Mouse (Mus musculus): ENCODE results near the gene Spag7.

Gene Spag7

DNA sequence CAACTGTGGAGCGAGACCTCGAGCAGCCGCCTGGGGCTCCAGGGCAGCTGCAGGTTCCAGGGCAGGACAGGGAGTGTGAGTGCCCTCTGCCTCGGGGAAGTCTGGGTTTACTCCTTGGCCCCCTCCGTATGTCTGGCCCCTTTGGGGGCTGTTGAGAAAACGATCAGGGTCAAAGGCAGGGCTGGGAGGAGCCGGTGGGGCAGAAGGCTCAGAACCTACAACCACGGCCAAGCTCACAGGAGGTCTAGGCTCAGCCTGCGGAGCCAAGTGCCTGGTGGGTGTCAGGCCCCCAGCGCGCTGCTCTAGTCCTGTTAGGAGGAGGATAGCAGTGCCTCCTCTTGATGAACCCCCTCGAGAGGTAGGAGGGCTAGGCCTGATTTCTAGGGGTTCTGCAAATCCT is 12.0 kb upstream of the Spag7 start:
- DNase-seq (ENCODE audit: low spot score) = no peak

DNA sequence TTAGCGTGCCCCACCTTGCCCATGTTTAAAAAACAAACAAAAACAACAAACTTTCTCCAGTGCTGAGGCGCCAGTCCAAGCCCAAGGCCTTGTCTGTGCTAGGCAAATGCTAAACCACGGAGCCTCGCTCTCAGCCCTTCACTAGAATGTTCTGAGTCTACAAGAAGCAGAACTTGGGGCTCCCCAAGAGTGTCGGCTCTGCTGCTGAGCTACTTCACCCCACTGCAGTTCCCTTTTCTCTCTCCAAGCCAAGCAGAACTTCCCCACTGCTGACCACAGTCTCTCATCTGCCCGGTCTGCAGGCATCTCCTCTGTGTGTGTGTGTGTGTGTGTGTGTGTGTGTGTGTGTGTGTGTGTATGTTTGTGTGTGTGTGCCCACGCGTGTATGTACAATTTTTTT is 10.7 kb upstream of the Spag7 start:
- DNase-seq (ENCODE audit: low spot score) = no peak

DNA sequence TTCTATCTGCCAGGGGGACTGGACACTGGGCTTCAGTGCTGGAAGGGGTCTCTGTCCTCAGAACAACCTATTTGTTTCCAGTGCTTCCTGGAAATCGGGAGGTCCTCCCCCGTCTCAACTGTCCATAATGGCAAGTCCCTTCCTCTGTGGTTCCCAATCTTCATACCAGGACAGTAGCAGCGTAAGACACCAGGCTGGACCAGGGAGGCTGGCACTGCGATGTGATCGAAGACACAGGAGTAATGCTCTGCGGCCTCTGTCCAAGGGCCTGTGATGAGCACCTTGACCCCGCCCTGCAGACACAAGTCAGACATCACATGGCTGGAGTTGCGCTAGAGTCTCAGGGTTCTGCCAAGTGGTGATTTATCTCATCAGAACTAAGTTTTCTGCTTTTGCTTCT is 10.1 kb upstream of the Spag7 start:
- no peak for DNase-seq (ENCODE audit: low spot score)

DNA sequence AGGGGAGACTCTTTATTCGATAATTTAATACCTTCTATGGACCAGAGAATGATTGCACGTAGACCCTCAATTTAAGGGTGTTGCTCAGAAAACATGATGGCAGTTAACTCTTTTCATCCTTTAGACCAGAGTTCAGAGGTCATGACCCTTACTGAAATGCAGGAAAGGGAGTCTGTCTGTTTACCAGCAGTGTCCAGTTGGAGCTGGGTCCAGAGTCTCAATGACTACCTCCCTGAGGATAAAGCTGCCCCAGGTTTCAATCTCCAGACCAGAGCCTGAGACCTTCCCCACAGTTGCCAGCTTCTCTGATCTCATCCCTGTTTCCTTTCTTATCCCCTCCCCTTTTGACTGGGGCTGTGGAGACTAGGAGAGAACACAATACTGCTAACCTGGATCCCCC is 9.4 kb upstream of the Spag7 start:
- no peak for DNase-seq (ENCODE audit: low spot score)

DNA sequence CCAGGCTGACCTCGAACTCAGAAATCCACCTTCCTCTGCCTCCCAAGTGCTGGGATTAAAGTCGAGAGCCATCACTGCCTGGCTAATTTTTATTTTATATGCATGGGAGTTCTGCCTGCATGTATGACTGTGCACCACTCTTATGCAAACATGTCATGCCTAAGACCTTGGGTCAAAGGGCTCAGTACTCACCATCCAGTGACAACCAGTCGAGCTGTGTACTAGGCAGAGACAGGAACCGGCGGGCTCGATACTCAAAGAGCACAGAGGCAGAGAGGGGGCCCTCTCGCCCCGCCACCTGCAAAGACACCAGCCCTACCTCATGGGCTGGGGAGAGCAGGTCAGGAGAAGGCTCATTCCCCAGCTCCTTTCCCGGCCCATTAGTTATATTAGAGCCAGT is 8.9 kb upstream of the Spag7 start:
- DNase-seq (ENCODE audit: low spot score) = no peak

DNA sequence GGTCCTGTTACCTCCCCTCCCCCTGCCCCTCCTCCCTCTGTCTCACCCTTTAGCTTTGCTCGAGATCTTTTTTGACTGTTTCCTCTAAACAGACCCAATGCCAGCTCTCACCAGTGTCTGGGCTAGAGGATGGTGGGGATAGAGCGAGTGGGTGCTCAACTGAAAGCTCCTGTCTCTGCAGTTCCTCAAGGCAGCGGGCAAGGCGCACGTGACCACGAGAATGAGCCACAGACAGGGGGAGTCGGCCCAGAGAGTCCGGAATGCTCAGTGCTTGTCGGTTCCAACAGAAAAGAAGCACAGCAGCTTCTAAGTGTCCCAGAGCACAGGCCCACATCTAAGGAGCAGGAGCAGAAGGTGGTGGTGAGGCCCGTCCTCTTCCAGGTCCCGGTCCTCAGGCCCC is 5.3 kb upstream of the Spag7 start:
- no peak for DNase-seq (ENCODE audit: low spot score)

DNA sequence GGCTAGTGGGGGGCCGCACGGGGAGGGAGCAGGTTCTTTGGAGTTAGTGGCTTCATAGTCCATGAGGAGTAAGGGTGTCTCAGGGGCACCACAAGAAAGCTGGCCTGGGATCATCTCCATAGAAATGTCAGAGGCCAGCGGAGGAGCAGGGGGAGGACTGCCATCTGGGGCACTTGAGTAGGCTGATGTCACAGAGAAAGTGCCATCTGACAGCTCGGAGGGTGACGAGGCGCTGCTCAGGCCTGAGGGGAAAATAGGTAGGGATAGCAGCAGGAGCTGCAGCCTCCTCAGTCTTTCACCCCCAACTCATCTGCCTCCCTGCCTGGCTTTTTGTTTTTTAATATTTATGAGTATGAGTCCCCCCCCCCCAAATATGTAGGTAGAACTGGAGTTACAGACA is 4.8 kb upstream of the Spag7 start:
- DNase-seq (ENCODE audit: low spot score) = no peak

DNA sequence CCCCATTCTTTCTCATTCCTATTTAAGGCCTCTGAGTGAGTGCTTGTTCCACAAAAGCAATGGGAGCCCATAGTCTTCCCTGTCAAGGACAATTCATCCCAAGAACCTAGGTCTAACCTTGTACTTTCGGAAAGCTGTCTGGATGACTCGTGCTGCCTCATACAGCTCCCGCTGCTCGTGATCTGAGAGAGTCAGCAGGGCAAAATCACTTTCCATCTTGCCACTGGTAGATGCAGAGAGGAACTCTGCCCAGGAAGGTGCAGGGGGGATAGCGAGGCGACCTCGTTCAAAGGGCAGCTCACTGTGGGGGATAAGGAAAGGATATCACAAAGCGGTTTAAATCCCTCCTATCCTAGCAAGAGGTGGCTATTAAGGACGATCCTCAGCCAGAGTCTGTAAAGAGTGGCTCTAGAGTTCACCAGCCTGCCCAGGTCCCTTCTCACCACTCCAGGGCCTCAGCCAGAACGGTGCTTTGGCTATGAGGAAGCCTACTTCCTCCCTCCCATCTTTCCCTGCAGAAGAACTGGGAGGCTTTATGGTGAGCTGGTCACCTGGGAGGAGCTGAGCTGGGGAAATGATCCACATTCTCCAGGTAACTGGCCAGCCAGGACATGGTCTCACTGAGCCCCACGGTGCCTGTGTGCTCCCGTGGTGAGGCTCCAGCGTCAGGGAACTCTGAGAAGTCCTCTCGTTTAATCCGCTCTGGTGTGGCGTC is 2.3 kb upstream of the Spag7 start:
- DNase-seq (ENCODE audit: low spot score) = no peak

DNA sequence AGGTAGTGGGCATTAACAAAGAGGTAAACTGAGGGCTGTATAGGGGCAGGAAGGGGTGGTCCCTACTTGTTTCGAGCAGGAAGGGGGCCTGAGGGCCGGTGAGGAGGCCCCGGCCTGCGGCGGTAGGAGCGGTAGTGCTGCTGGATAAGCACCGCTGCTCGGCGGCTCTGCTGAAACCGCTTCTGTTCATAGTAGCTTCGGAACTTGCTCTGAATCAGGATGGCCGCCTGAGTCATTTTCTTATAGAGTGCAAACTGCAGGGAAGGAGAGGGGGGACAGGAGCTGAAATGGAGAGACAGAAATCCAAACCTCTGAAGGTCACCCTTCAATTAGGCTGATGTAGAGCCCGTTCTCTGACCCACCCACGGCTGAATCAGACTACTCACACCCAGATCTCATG is 1.3 kb upstream of the Spag7 start:
- no peak for DNase-seq (ENCODE audit: low spot score)

DNA sequence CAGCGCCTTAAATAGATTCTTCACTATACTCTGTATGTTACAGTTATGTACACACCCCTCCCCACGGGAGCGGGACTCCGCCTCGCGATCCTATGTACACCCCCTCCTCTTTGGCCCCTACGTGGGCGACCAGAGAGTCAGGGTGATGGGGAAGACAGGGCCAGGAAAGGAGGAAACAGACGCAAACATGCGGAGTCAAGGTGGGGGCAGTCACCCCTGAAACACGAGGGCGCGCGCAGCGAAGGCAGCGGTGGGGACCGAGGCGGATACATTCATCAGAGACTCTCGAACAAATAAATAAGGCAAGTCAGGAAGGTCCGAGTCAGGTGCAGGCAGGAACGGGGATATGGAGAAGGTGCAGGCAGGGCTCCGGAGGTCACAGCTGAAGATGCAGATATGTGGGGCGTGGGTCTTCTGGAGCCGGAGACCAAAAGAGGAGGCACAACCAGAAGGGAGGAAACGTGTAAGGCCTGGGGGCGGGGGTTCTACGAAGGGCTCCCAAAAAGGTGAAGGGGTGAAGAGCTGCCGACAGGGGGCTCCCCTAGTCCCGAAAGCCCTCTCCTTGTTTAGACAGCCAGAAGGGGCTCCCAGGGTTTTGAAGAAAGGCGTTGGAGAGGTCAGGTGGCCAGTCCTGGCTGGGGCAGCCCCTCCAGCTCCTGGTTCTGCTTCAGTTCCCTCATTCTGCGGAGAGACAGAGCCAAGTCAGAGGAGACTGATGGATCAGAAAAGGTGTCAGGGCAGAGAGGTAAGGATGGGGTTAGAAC is 548 bp upstream of the Spag7 start:
- peak; percentile 92 for DNase-seq (ENCODE audit: low spot score)

DNA sequence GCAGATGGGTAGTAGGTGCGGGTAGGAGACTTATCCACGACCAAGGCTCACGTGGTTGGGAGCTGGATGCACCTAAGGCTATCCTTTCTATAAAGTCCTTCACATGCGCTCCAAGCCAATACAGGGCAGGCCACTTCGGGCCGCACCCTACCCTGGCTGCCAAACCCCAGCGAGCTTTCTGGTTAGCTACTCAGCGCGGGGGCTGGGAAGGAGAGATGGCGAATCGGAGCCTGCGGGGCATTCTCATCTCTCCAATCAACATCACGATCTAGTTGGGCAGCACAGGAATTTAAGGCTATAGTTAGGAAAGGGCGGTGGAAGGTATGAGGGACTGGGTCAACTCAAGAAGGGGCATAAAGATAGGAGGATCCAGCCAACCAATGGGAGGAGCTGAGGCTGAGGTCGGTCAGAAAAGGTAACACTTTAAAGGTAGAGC is 863 bp downstream of the Spag7 start:
- no peak for DNase-seq (ENCODE audit: low spot score)

DNA sequence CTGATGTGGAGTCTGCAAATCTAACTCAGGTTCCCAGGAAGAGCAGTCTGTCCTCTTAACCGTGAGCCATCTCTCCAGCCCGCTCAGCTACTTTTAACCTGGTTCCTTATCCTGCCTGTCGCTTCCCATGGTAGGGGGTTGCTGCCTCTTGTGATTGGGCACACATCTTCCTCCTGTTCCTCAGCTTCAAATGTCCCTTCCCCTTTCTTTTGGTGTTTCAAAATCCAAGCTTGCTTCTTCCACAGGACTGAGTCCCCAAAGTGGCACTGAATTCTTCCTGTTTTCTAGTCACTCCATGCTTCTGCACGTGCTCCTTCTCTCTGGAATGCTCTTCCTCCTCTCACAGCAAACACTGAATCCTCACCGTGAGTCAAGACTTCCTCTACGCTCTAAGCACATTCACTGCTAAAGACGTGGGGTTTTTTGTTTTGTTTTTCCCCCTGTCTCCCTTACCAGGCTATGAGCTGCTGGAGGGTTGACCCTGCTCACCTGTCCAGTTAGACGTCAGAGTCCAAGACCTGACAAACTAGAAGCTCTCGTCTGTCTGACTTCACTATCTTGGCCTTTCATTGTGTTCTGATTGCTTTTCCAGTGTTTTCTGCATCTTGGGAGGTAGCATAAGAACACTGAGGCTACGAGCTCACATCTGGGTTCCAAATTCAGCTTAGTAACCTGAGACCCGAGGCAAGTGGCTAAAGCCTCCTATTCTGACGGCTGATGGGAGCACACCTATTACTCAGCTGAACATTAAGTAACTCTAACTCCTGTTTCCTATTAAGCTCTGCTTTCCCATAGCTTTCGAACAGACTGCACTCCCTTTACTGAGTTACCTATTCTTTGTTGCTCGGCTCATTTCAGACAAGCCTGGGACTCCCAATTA is 1.7 kb downstream of the Spag7 start:
- DNase-seq (ENCODE audit: low spot score) = no peak

DNA sequence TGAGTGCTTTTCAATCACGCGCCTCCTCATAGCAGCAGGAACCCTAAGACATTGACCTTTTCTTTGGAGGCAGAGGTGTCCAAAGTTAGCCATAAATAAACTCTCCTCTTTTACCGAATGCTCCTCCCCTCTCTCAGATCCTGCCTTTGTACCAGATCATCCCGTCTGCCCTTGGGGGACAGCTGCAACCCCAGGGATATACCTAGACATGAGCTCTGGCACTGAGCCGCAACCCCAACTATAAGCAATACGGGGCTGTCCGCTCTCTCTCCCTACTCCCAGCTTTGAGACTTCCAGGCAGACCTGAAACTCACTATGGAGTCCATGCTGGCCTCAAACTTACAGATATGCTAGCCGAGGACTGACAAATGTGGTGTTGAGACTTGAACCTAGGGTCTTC is 2.5 kb downstream of the Spag7 start:
- DNase-seq (ENCODE audit: low spot score) = no peak

DNA sequence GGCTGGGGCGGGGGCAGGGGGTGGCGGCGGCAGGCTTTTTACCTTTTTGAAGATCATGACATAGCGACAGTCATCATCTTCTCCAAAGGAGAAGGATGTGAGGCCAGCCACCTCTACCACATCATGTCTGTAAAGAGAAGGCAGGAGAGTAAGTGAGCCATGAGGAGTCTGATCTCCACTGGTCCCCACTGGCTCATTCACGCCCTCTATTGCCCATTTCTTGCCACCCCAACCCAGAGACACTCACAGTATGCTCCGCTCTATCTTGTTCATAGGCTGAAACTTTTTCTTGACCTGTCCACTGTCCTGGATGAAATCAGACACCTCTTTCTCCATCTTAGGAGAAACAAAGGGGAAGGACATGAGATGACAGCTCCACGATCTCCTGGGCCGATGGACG is 4.5 kb downstream of the Spag7 start:
- DNase-seq (ENCODE audit: low spot score) = no peak

DNA sequence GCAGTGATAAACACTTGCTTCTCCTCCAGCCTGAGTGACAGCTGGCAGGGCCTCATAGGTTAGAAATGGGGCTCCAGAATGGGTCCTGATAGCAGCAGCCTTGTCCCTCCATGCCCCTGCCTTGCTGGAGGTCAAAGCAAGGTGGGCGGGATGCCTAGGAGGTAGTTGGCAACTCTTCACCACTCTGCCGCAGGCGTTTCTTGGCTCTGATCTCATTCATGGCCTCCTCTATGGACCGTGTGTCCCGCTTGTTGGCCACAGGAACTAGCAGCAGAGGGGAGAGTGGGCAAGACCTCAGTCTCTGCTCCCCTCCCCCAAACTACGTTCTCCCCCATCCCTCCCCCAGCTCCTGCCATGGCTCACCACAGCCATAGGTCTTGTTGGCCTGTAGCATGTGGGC is 5.3 kb downstream of the Spag7 start:
- no peak for DNase-seq (ENCODE audit: low spot score)

DNA sequence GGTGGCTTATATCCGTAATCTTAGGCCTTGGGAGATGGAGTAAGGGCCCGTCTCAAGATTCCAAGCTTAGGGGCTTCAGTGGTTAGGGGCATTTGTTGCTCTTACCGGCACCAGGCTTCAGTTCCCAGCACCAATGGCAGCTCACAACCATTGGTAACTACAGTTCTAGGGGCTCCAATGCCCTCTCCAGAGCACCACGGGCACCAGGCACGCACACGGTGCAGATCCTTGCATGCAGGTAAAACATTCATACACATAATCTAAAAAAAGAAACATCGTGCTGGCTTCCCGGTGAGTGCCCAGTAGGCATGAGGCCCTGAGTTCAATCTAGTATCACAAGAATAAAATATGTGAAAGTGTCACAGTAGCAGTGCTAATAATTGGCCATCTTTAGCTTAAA is 6.1 kb downstream of the Spag7 start:
- DNase-seq (ENCODE audit: low spot score) = no peak

DNA sequence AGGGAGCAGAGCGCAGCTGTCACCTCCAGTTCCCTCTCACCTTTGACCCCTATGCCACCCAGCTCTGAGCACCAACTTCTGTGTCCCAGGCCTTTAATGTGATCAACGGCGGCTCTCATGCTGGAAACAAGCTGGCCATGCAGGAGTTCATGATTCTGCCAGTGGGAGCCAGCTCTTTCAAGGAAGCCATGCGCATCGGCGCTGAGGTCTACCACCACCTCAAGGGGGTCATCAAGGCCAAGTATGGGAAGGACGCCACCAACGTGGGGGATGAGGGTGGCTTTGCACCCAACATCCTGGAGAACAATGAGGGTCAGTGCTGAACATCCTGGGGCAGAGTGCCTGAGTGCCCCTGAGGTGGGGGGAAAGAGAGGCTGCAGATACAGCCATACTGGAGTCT is 8.6 kb downstream of the Spag7 start:
- DNase-seq (ENCODE audit: low spot score) = no peak

DNA sequence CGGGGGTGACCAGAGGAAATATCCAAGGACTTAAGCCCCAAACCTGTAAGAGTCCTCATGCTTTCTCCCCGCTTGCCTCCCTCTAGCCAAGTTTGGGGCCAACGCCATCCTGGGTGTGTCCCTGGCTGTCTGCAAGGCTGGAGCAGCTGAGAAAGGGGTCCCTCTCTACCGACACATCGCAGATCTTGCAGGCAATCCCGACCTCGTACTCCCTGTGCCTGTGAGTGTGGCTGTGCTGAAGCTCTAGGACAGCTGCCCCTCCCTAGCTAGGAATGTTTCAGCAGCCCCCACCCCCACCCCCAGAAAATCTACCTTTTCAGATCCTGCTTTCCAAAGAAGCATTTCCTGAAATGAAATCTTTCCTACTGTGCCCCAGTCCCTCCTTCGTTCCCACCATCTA is 10.3 kb downstream of the Spag7 start:
- DNase-seq (ENCODE audit: low spot score) = no peak

DNA sequence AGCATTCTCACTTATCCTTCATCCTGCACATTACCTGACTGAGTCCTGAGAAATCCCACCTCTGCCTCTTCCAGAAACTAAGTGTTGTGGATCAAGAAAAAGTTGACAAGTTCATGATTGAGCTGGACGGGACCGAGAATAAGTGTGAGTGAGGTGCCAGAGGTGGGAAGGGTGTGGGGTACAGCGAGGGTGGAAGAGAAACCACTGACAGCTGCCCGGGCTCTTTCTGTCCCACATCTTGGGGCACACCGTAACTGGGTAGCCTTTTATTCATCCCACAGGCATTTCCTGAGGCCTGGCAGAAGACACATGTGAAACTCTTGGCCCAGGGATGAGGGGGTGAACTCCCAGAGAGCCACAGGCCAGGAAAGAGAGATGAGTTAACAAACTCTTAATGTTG is 10.7 kb downstream of the Spag7 start:
- no peak for DNase-seq (ENCODE audit: low spot score)

DNA sequence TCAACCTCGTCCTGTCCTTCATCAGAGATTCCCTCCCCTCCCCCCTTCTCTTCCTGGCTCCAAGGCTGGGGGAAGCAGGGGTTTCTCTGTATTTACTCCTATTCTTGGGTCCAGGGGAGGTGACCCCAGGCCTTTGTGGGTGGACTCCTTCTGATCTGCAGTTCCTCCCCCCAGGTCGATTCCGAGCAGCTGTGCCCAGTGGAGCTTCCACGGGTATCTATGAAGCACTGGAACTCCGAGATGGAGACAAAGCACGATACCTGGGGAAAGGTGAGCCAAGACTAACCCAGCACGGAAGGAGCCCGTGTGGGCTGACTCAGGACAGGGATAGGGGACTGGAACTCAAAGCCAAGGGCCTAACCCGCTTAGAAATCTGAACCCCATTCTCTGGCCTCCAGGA is 11.2 kb downstream of the Spag7 start:
- DNase-seq (ENCODE audit: low spot score) = no peak

DNA sequence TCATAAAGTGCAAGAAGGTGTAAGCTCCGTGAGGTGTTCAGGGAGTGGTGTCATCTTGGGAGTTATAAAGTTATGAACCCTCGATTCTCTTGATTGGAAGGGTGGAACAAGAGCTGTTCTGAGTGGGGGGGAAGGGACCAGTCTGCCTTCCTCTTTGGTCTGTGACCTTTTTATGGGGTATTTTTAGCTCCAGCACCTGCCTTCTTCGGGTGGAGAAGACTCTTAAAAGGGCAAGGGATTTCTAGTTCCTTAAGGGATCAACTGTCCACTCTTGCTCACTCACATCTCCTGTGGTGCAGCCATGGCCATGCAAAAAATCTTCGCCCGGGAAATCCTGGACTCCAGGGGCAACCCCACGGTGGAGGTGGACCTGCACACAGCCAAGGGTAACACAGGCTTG is 11.6 kb downstream of the Spag7 start:
- no peak for DNase-seq (ENCODE audit: low spot score)

DNA sequence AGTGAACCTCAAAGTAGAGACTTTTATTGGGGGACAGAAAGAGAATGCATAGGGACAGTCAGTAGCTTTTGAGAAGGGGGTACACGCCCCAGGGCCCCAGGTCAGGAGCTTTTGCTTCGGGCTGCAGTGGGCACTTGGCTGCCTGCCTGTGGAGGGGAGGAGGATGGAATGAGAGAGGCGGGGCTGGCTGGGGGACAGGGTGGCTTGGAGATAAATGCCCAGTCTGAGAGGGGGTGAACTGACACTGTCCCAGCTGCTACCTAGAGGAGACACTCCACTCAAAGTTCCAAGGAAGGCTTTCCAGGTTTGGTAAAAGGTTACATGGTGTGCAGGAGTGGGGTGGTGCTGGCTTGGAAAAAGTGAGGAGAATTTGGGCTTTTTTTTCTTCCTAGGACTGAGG is 12.3 kb downstream of the Spag7 start, which contains the start of gene Eno3:
Eno3 (plus strand) TSS at position 239 of the 400 bp plus-strand sequence.
- peak; percentile 67 for DNase-seq (ENCODE audit: low spot score)

DNA sequence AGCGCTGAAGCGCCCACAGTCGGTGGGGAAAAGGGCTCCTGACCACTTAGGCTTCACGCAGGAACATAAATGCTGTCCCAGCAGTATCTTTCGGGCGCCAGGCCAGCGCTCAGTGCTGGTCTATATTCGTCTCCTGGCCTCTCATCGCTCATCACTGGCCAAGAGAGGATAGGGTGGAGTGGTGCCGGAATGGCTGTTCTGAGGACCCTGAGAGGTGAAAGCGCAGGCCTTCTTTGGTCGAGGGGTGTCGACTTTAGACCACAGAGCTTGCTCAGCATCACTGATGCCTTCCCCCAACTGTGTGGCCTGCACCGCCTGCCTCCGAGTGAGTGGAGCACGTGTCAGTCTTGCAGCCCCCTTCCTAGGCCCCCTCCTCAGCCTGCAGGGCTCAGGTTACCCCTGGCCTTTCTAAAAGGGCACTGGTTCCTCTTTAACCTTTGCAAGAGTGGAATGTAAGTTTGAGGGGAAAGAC is 12.7 kb downstream of the Spag7 start:
- peak; percentile 84 for DNase-seq (ENCODE audit: low spot score)
